Mouse (Mus musculus): ENCODE results near the gene Dck.
"Not testable (repeated sequence)": the region's sequence is repeated elsewhere in the genome, so short reads cannot be mapped to it uniquely, and the experiment has no call there.

Gene Dck

GRCm38 (mm10) chr5:88764987-88765481, at the start of gene Dck:
Gene Dck, plus strand, starts transcription at chr5:88764996.
- in situ Hi-C loops (cut with MboI; ENCODE audit: low sequenced_read_pairs): no loop called here

- in situ Hi-C loops (cut with MboI; ENCODE audit: low sequenced_read_pairs): no loop called here
These were observed 47.8 kb upstream of the Dck start for GRCm38 (mm10) chr5:88716983-88717382.

- in situ Hi-C loops (cut with MboI; ENCODE audit: low sequenced_read_pairs): no loop called here
These were observed 44.4 kb upstream of the Dck start, which contains the start of gene Mob1b for GRCm38 (mm10) chr5:88720116-88721002. Gene Mob1b, plus strand, starts transcription at chr5:88720855.

DNA sequence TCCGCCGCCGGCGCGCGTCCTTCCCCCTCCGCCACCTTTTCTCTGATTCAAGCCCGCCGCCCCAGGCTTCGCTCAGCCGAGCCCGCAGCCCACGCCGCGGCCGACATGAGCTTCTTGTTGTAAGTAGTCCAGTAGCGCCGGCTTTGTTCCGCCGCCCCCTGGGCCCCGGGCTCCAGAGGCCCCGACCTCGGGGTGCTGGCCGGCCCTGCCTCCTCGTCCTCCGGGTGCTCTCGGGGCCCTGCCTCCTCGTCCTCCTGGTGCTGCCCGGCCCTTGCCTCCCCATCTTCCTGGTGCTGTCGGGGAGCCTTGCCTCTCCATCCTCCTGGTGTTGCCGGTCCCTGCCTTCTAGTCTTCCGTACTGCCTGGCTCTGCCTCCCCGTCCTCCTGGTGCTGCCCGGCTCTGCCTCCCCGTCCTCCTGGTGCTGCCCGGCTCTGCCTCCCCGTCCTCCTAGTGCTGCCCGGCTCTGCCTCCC, 43.8 kb upstream of the Dck start:
- in situ Hi-C loops (cut with MboI; ENCODE audit: low sequenced_read_pairs): no loop called here

DNA sequence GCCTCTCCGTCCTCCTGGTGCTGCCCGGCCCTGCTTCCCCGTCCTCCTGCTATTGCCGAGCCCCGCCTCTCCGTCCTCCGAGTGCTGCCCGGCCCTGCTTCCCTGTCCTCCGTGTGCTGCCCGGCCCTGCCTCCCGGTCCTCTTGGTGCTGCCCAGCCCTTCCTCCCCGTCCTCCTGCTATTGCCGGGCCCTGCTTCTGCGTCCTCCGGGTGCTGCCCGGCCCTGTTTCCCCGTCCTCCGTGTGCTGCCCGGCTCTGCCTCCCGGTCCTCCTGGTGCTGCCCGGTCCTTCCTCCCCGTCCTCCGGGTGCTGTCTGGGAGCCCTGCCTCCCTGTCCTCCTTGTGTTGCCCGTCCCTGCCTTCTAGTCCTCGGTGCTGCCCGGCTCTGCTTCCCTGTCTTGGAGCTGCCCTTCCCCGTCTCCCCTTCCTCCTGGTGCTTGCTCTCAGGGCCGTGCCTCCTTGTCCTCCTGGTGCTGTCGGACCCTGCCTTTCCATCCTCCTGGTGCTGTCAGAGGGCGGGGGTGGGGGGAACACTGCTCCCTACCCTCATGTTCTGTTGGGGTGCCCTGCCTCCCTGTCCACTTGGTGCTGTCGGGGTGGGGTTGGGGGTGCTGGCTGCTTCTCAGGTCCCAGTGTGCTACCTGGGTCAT, 43.1 kb upstream of the Dck start:
- in situ Hi-C loops (cut with MboI; ENCODE audit: low sequenced_read_pairs): no loop called here

DNA sequence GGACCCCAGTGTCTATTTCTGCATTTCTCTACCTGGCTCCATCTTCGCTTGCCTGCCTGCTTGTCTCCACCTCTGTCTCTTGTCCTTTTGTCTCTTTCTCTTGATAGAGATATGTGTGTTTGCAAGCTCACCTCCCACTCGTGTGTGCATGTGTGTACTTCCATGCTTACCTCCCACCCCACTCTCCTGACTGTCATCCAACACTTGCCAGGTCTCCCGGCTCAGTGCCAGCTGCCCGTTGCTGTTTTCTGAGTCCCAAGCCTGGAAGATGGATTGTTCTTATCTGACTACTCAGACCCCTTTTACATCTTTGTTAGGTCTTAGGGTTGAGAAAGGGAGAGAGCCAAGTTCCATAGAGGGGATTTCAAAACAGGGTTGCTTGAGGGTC, 42.6 kb upstream of the Dck start:
- in situ Hi-C loops (cut with MboI; ENCODE audit: low sequenced_read_pairs): no loop called here

DNA sequence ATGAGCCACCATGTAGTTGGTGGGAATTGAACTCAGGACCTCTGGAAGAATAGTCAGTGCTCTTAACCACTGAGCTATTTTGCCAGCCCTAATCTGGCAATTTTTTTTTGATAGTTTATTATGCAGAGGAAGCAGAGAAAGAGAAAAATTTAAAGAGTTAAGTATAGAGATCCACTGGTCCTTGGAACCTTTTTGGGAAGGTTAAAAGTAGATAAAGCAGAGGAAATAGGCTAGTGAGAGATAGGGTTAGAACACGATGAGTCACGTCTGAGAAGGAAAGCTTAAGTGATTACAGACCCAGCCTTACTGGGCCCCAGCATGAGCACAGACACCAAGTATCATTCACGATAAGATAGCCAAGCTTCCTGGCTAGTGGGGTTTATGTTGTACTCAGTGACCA, 40.8 kb upstream of the Dck start:
- in situ Hi-C loops (cut with MboI; ENCODE audit: low sequenced_read_pairs): no loop called here

GRCm38 (mm10) chr5:88727593-88728144, 37.1 kb upstream of the Dck start:
- in situ Hi-C loops (cut with MboI; ENCODE audit: low sequenced_read_pairs): no loop called here

DNA sequence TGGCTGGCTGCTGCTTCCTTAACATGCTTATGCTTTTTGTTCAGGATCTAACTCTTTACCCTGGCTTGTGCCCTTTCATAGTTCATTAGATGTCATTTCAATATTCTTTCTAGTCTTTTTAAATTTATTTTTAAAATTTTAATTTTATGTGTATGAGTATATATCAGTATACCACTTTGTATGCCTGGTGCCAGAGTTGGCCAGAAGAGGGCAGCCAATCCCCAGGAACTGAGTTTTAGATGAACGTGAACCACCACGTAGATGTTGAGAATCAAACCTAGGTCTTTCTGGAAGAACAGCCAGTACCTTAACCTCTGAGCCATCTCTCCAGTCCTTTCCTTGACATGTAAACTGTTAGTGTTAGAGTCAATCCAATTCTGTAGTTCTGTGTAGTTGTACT, 30.0 kb upstream of the Dck start:
- in situ Hi-C loops (cut with MboI; ENCODE audit: low sequenced_read_pairs): no loop called here

DNA sequence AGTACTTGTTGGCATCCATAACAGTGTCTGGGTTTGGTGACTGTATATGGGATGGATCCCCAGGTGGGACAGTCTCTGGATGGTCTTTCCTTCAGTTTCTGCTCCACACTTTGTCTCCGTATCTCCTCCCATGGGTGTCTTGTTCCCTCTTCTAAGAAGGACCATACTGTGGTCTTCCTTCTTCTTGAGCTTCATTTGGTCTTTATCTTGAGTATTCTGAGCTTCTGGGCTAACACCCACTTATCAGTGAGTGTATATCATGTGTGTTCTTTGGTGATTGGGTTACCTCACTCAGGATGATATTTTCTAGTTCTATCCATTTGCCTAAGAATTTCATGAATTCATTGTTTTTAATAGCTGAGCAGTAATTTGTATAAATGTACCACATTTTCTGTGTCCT, 23.7 kb upstream of the Dck start:
- in situ Hi-C loops (cut with MboI; ENCODE audit: low sequenced_read_pairs): not testable (repeated sequence)

DNA sequence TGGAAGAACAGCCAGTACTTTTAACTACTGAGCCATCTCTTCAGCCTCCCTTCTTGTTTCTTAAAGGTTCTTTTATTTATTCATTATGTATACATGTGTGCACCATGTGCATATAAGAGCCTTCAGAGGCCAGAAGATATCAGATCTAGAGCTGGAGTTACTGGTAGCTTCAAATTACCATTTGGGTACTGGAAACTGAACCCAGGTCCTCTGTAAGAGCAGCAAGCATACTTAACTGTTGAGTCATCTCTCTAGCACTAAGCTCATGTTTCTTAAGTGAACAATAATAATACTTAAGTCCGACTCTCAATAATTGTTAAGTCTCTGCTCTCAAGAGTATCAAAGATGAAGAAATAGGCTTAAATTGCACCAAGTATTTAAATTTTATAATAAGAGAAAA, 17.0 kb upstream of the Dck start:
- in situ Hi-C loops (cut with MboI; ENCODE audit: low sequenced_read_pairs): no loop called here

DNA sequence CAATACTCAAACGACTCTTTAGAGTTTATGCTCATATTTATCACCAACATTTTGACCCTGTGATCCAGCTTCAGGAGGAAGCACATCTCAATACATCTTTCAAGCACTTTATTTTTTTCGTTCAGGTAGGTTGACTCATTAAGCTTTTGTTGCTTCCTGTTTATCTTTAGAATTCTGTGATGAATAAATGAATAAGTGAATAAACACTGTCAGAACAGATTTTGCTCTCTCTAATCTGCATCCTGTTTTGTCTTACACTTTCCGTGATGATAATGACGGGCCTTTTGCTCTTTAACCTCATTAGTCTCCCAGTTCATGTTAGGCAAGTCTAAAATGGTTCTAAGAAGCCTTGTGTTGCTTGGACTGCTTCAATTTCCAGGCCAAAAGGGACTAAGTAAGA, 11.6 kb upstream of the Dck start:
- in situ Hi-C loops (cut with MboI; ENCODE audit: low sequenced_read_pairs): no loop called here

- in situ Hi-C loops (cut with MboI; ENCODE audit: low sequenced_read_pairs): no loop called here
These were observed 2.2 kb upstream of the Dck start for GRCm38 (mm10) chr5:88762611-88763010.

- in situ Hi-C loops (cut with MboI; ENCODE audit: low sequenced_read_pairs): no loop called here
These were observed 288 bp upstream of the Dck start for GRCm38 (mm10) chr5:88764430-88764986.

DNA sequence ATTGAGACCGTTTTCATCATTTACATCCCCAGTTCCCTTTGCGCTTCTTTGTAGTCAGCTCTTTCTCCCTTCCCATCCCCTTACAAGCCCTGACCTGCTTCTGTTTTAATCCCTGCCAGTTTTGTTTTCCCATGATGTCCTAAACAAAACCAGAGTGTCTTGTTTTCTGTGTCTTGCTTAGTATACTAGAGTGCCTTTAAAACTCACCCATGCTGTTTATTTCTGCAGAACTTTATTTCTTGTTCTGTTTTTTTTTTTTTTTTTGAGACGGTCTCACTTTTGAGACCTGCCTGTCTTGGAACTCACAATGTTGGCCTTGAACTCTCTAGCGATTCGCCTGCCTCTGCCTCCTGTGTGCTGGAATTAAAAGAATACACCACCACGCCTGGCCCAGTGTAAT, 791 bp downstream of the Dck start:
- in situ Hi-C loops (cut with MboI; ENCODE audit: low sequenced_read_pairs): no loop called here

DNA sequence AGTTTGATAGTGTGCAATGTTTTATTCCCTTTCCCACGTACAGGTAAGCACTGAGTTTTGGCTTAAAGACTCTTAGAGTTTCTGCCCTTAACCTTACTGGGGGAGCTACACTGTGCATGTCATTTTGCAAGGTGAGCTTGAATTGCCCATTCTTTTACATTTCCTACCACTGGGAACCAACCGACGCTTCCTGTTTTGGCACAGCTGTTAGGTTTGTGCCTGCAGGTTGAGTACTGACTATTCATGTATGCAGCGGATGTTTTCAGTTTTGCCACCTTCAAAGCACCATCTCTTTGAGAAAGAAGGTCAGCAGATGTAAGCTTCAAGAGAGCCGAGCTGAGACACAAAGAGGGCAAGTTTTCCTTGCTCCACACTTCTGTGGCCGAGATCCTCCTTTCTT, 1.3 kb downstream of the Dck start:
- in situ Hi-C loops (cut with MboI; ENCODE audit: low sequenced_read_pairs): no loop called here

DNA sequence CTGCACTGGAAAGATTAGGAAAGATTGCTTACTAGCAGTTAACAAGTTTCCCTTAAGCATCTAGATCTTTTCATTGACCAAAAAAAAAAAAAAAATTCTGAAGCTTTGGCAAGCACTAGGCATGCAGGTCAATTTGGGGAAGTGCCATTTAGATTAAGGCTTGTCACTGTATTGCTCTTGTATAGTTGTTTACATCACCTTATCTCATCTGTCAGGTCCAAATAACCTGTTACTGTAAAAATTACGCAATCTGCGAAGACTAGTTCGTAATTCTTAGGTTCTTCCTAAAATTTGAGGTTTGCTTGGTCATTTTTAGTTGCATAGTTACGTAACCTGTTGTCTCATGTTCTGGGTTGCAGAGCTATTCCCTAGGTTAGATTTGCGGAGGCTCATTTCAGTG, 2.1 kb downstream of the Dck start:
- in situ Hi-C loops (cut with MboI; ENCODE audit: low sequenced_read_pairs): no loop called here

DNA sequence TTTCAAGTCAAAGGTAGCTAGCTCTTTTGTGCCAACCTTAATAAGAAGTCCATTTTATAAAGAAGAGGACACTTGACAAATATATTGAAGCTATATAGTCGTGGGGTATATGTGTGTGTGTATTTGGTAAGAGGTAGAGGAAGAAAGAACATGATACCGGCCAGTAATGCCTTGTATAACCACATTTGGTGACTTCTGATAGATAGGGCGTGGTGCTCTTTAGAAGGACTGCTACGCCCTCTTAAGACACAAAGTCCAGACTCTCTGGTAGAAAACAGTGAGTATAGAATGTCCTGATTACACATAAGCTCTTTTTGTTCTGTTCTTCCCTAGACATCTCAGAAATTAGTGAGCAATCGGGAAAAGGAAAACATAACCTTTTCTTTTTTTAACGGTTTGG, 3.4 kb downstream of the Dck start:
- in situ Hi-C loops (cut with MboI; ENCODE audit: low sequenced_read_pairs): no loop called here

DNA sequence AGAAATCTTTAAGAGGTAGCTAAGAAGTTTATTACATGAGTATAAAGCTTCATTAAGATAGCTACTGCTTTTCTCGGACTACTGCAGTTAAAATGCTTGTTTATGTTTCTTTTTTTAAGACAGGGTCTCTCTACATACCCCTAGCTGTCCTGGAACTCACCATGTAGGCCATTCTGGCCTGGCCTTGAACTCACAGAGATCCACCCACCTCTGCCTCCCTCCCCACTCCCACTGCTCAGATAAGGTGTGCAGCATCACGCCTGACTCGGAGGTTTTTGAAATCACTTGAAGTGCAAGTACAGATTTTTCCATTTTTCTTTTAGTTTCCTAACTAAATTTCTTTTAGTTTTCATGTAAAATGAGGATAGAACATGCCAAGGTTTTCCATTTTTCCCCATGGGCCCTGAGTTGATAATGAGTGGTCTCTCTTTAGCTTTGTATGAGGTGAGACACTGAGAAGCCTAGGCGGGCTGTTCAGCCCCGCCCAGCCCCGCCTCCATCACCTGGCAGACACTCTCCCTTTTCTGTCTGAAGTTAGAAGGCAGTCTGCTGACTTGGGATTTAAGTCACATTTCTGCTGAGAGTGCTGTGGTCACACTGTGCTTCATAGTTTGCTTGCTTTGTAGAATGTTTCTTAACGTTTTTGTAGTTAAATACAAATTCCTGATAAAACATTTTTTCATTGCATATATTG, 17.4 kb downstream of the Dck start:
- in situ Hi-C loops (cut with MboI; ENCODE audit: low sequenced_read_pairs): loop anchor here (25.0 kb wide), 2 partner anchors 905 to 1405 kb away; no protein-coding TSS in a partner anchor

DNA sequence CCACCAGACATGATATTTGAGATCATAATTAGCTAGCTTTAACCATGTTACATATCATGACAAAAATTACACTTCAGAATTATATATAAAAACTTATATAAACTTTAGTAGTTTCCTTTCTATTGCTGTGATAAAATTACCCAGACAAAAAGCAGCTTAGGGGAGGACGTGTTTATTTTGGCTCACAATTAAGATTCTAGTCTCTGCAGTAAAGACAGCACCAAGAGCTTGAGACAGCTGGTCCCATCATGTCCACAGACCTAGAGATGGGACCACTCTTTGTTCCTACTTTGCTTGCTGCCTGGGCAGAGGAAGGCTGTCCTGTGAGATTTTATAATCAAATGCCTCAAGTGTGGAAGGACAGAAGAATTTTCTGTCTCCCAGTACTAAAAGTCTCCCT, 20.3 kb downstream of the Dck start:
- in situ Hi-C loops (cut with MboI; ENCODE audit: low sequenced_read_pairs): loop anchor here (25.0 kb wide), 2 partner anchors 902 to 1402 kb away; no protein-coding TSS in a partner anchor

- in situ Hi-C loops (cut with MboI; ENCODE audit: low sequenced_read_pairs): loop anchor here (25.0 kb wide), 2 partner anchors 897 to 1397 kb away; no protein-coding TSS in a partner anchor
These were observed 25.9 kb downstream of the Dck start for GRCm38 (mm10) chr5:88790675-88791074.

Data from CH12F3 (cell line).